Mouse (Mus musculus) layer of hippocampus, adult 2 months (tissue): ENCODE data around the gene Ptpn11. TPM values are rescaled to one million over a fixed set of nuclear protein-coding genes. Genes with fewer than 3 reads are reported as not detected.
A peak's percentile ranks its signal among the peaks of the same experiment; 100 is the strongest.
"Not testable (repeated sequence)": the region's sequence is repeated elsewhere in the genome, so short reads cannot be mapped to it uniquely, and the experiment has no call there.

Experiments
- DNase-seq, 2 experiments: peaks; one replicate each; pipeline ENCODE4 v3.0.0; 2022; ENCODE audit warnings: low spot score in 2 of 2
- H3K27ac ChIP-seq: fragments of 200-600 bp; 2 replicates; pipeline ENCODE4 v1.8.1; 2022
- H3K4me3 ChIP-seq: fragments of 200-600 bp; 2 replicates; pipeline ENCODE4 v1.8.1; 2022; ENCODE audit warnings: mild to moderate bottlenecking
- CTCF ChIP-seq: fragments of 200-600 bp; conservative IDR thresholded peaks from 2 replicates; pipeline ENCODE4 v1.8.1; 2022; ENCODE audit warnings: antibody characterized with exemption, mild to moderate bottlenecking, moderate library complexity
- long read RNA-seq, 2 experiments: library from polyadenylated mRNA; stranded (forward); transcript quantifications; one replicate each; pipeline ENCODE4 v2.0.0; 2021; ENCODE audit warnings: borderline mapping rate in 2 of 2
- total RNA-seq, 2 experiments: library from RNA; stranded (reverse); gene quantifications; 2 replicates each; pipeline ENCODE4 v1.2.3; 2021

Gene Ptpn11
- total RNA-seq, result 10 to 100 TPM; 94.9 to 97.9 TPM
- long read RNA-seq, experiment 1, full-length matches to known transcripts, result 8 of 18 reads
- long read RNA-seq, experiment 1, partial matches to known transcripts, result 1 of 18 reads
- long read RNA-seq, experiment 1, other reads (novel, unspliced or antisense), result 9 of 18 reads
- long read RNA-seq, experiment 2, full-length matches to known transcripts, result 5 of 26 reads
- long read RNA-seq, experiment 2, partial matches to known transcripts, result 1 of 26 reads
- long read RNA-seq, experiment 2, other reads (novel, unspliced or antisense), result 20 of 26 reads

DNA sequence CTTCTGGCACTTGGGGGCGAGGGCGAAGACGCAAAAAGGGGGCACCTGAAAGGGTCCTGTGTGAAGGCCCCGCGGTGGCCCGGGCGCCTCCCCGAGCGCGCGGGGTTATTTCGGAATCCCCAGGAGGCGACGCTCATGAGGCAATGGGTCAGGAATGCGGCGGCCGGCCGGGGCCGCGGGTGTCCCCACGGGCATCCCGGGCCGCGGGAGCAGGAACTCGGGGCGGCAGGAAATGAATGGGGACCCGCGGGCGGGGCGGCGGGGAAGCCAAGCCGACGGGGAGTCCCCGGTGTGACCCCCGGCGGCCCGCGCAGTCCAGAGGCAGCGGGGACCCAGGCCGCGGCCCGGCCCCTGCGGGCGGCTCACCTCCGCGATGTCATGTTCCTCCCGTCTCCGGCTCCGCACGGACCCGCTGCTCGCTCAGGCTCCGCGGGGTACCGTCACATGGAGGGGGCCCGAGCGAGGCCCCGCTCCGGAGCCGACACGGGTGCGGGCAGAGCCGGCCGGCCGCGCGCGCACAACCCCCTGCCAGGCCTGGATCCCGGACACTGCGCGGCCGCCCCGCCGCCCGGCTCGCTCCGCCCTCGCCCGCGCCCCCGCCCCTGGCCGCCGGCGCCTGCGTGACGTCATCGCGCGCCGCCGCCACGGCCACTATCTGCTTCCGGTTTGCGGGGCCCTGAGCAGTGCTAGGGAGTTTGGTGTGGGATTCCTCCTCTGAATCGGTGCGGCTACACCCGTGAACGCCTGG, at the start of gene Ptpn11:
Ptpn11 (minus strand) TSS at position 562 of the 748 bp plus-strand sequence.
- peak within 1 kb of the TSS; percentile 95 for H3K27ac ChIP-seq
- TF ChIP-seq CTCF, result peak; percentile 23; the same call in 1 of the 2 replicates
- peak; percentile 72 to 85 for DNase-seq
- H3K4me3 ChIP-seq, result peak within 1 kb of the TSS; percentile 78

DNA sequence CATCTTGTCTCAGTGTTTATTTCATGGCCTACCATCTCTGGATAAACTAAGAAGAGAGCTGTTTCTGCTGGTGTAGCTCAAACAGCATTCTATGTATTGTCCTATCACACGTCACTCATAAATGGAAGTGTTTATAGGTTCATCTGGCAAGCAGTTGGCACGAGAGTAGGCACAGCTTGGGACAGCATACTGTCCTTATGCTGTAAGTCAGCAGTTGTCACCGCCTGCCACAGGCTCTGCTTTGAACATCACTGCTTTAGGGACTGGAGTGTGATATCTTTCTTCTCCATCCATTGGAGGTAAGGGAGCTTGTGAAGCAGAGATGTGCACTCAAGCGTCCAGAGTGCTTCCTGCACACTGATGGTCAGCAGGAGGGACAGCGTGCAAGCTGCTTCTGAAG, 48.6 kb upstream of the Ptpn11 start:
- Histone ChIP-seq H3K4me3 (no peak overlapping the region), H3K27ac (peak overlapping the region; percentile 54; the same call in 1 of the 2 replicates)
- DNase-seq, result peak; percentile 71
- no peak for TF ChIP-seq CTCF

DNA sequence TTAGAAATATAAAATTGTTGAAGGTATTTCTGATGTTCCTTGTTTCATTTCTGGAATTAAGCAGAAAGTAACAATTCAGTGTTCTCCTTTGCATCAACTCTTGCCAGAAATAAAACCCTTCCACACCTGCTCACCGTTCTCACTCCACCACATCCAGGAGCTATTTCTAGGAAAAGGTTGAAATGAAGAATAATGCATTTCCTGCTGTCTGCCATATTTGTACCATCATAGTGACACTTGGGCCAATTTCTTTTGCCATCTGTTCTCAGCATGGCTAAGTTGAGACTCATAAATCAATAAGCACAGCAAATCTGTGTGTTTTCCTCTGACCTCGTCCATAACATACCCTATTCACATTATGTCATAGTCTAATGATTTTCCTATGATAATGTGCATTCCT, 47.0 kb upstream of the Ptpn11 start:
- Histone ChIP-seq H3K4me3 (no peak overlapping the region), H3K27ac (no peak overlapping the region)
- TF ChIP-seq CTCF, result no peak
- no peak for DNase-seq

GRCm38 (mm10) chr5:121236171-121236570, 45.0 kb upstream of the Ptpn11 start:
- no peak for TF ChIP-seq CTCF
- DNase-seq, result peak; percentile 46 to 79
- Histone ChIP-seq H3K27ac (no peak overlapping the region), H3K4me3 (no peak overlapping the region)

DNA sequence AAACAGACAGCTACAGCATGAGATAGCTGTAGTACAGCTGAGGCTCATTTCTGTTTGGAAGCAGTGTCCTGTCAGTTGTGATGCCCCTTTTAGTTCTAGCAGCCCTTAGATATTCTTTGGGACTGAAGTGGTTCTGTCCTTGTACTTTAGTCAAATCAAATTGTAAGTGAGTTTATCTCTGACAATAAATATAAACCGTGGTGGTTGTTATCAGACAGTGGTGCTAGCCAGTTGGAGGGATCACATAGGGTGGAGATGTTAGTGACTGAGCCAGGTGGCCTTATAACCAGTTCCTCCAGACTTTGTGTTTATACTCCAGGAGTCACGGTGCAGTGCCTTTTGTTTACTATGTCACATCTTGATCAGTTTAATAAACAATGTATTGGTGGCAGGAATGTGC, 42.5 kb upstream of the Ptpn11 start:
- no peak for DNase-seq
- Histone ChIP-seq H3K27ac (no peak overlapping the region), H3K4me3 (no peak overlapping the region)
- no peak for TF ChIP-seq CTCF

DNA sequence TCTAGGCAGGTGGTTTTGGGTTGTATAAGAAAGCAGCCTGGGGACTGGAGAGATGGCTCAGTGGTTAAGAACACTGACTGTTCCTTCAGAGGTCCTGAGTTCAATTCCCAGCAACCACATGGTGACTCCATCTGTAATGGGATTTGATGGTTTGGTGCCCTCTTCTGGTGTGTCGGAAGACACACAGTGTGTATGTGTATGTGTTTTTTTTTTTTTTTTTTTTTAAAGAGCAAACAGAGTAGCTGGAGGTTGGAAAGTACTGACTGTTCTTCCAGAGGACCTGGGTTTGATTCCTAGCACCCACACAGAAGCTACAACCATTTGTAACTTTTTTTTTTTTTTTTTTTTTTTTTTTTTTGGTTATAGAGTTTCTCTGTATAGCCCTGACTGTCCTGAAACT, 41.6 kb upstream of the Ptpn11 start:
- DNase-seq, result no peak
- Histone ChIP-seq H3K4me3 (no peak overlapping the region), H3K27ac (no peak overlapping the region)
- TF ChIP-seq CTCF, result peak; percentile 50

- H3K4me3 ChIP-seq, result no peak overlapping the region
- TF ChIP-seq CTCF, result no peak
- DNase-seq, result no peak
- H3K27ac ChIP-seq, result no peak overlapping the region
These were observed 39.6 kb upstream of the Ptpn11 start for GRCm38 (mm10) chr5:121230811-121231210.

- no peak for DNase-seq
- H3K4me3 ChIP-seq, result no peak overlapping the region
- TF ChIP-seq CTCF, result no peak
- no peak overlapping the region for H3K27ac ChIP-seq
These were observed 38.0 kb upstream of the Ptpn11 start for GRCm38 (mm10) chr5:121229182-121229581.

DNA sequence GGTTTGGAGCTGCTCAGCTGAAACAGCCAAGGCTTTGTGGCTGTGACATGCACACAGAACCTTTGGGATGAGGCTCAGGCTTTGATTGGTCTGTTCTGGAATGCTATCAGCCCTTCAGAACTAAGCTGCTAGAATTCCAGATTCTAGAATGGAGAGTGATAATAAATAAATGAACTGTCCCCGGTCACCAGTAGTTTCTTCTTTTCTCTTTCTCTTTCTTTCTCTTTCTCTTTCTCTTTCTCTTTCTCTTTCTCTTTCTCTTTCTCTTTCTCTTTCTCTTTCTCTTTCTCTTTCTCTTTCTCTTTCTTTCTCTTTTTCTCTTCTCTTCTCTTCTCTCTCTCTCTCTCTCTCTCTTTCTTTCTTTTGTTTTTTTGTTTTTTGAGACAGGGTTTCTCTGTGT, 36.1 kb upstream of the Ptpn11 start:
- not testable (repeated sequence) for H3K27ac ChIP-seq, DNase-seq, H3K4me3 ChIP-seq

GRCm38 (mm10) chr5:121226845-121227244, 35.6 kb upstream of the Ptpn11 start:
- DNase-seq, result no peak
- no peak overlapping the region for H3K27ac ChIP-seq
- TF ChIP-seq CTCF, result peak; percentile 53; the same call in 1 of the 2 replicates
- no peak overlapping the region for H3K4me3 ChIP-seq

GRCm38 (mm10) chr5:121226406-121226805, 35.2 kb upstream of the Ptpn11 start:
- DNase-seq, result no peak
- H3K27ac ChIP-seq, result no peak overlapping the region
- TF ChIP-seq CTCF, result no peak
- no peak overlapping the region for H3K4me3 ChIP-seq

- no peak for TF ChIP-seq CTCF
- Histone ChIP-seq H3K4me3 (no peak overlapping the region), H3K27ac (no peak overlapping the region)
- no peak for DNase-seq
These were observed 34.7 kb upstream of the Ptpn11 start for GRCm38 (mm10) chr5:121225854-121226253.

GRCm38 (mm10) chr5:121224856-121225255, 33.7 kb upstream of the Ptpn11 start:
- TF ChIP-seq CTCF, result no peak
- Histone ChIP-seq H3K27ac (no peak overlapping the region), H3K4me3 (no peak overlapping the region)
- no peak for DNase-seq

- not testable (repeated sequence) for DNase-seq, H3K4me3 ChIP-seq, H3K27ac ChIP-seq
These were observed 32.8 kb upstream of the Ptpn11 start for GRCm38 (mm10) chr5:121224020-121224419.
